Mouse (Mus musculus) inflammation-experienced regulatory T-cells, adult 16 weeks (primary cell): Measurements from ENCODE around the gene Dnajc4. TPM values are rescaled to one million over a fixed set of nuclear protein-coding genes. Genes with fewer than 3 reads are reported as not detected.

ENCODE experiments used
- polyA plus RNA-seq: library from polyadenylated mRNA; unstranded; fragments of 100-300 nt; shearing (Covaris generic); gene quantifications from one replicate; pipeline ENCODE4 v1.2.1, GENCODE M21; 2017

Gene Dnajc4
- polyA plus RNA-seq, result 54.6 TPM

GRCm38 (mm10) chr19:6992011-6992858 lies at the start of gene Dnajc4:
TSS of gene Dnajc4 (minus strand) at chr19:6992572.

GRCm38 (mm10) chr19:7039841-7040636 lies 47.7 kb upstream of the Dnajc4 start, which contains the start of gene Stip1:
TSS of gene Stip1 (minus strand) at chr19:7039967.

GRCm38 (mm10) chr19:7019191-7019590 lies 26.8 kb upstream of the Dnajc4 start, which contains the start of gene Fermt3:
TSS of gene Fermt3 (minus strand) at chr19:7019469.

GRCm38 (mm10) chr19:6996006-6996405 lies 3.6 kb upstream of the Dnajc4 start, which contains the start of the genes Nudt22 and Trpt1:
TSS of gene Nudt22 (minus strand) at chr19:6996117.
TSS of gene Trpt1 (plus strand) at chr19:6996131.

GRCm38 (mm10) chr19:6987061-6987903 lies 5.1 kb downstream of the Dnajc4 start, which contains the start of gene Vegfb:
TSS of gene Vegfb (minus strand) at chr19:6987651.

GRCm38 (mm10) chr19:6980381-6981093 lies 11.8 kb downstream of the Dnajc4 start, which contains the start of gene Fkbp2:
TSS of gene Fkbp2 (minus strand) at chr19:6980501.

GRCm38 (mm10) chr19:6975537-6976521 lies 16.5 kb downstream of the Dnajc4 start, which contains the start of gene Plcb3:
TSS of gene Plcb3 (minus strand) at chr19:6976470.

GRCm38 (mm10) chr19:6974211-6975205 lies 17.9 kb downstream of the Dnajc4 start, which contains the start of gene Ppp1r14b:
TSS of gene Ppp1r14b (plus strand) at chr19:6974968.

GRCm38 (mm10) chr19:6942249-6942691 lies 50.1 kb downstream of the Dnajc4 start, which contains the start of gene Gpr137:
TSS of gene Gpr137 (minus strand) at chr19:6942480.

GRCm38 (mm10) chr19:6941372-6942248 lies 50.8 kb downstream of the Dnajc4 start, which contains the start of gene Bad:
TSS of gene Bad (plus strand) at chr19:6941861.

Other genes with a start within 250 kb of the Dnajc4 start
- gene Rps6ka4, start 151.9 kb downstream of the Dnajc4 start, polyA plus RNA-seq, result 53.0 TPM
- gene Ccdc88b, start 134.4 kb downstream of the Dnajc4 start, polyA plus RNA-seq, result 68.9 TPM
- gene Trmt112, start 82.9 kb downstream of the Dnajc4 start, polyA plus RNA-seq, result 181 TPM
- gene Prdx5, start 82.5 kb downstream of the Dnajc4 start, polyA plus RNA-seq, result 258 TPM
- gene Esrra, start 70.8 kb downstream of the Dnajc4 start, polyA plus RNA-seq, result 9.0 TPM
- not detected for gene Catsperz, start 67.2 kb downstream of the Dnajc4 start, polyA plus RNA-seq
- gene Kcnk4, start 58.1 kb downstream of the Dnajc4 start, polyA plus RNA-seq, result not detected
- 42.3 TPM for gene Bad, start 50.7 kb downstream of the Dnajc4 start, polyA plus RNA-seq
- 18.2 TPM for gene Gpr137, start 50.1 kb downstream of the Dnajc4 start, polyA plus RNA-seq
- 32.1 TPM for gene Ppp1r14b, start 17.6 kb downstream of the Dnajc4 start, polyA plus RNA-seq
- 15.8 TPM for gene Plcb3, start 16.1 kb downstream of the Dnajc4 start, polyA plus RNA-seq
- gene Fkbp2, start 12.1 kb downstream of the Dnajc4 start, polyA plus RNA-seq, result 57.9 TPM
- 2.1 TPM for gene Vegfb, start 4.9 kb downstream of the Dnajc4 start, polyA plus RNA-seq
- gene Nudt22, start 3.5 kb upstream of the Dnajc4 start, polyA plus RNA-seq, result 39.3 TPM
- 8.9 TPM for gene Trpt1, start 3.6 kb upstream of the Dnajc4 start, polyA plus RNA-seq
- gene Fermt3, start 26.9 kb upstream of the Dnajc4 start, polyA plus RNA-seq, result 472 TPM
- gene Stip1, start 47.4 kb upstream of the Dnajc4 start, polyA plus RNA-seq, result 205 TPM
- 3.3 TPM for gene Macrod1, start 64.2 kb upstream of the Dnajc4 start, polyA plus RNA-seq
- gene Flrt1, start 113.2 kb upstream of the Dnajc4 start, polyA plus RNA-seq, result not detected
- gene Otub1, start 213.7 kb upstream of the Dnajc4 start, polyA plus RNA-seq, result 80.2 TPM
- 485 TPM for gene Cox8a, start 225.0 kb upstream of the Dnajc4 start, polyA plus RNA-seq
- gene Naa40, start 248.6 kb upstream of the Dnajc4 start, polyA plus RNA-seq, result 56.7 TPM